Mouse (Mus musculus): ENCODE data around the gene Zfp109.
"Not testable (repeated sequence)": the region's sequence is repeated elsewhere in the genome, so short reads cannot be mapped to it uniquely, and the experiment has no call there.

Zfp109 gene

GRCm38 (mm10) chr7:24237040-24237791, at the start of gene Zfp109:
Zfp109 (minus strand) TSS chr7:24237560.
- DNase-seq: peak; percentile 83

GRCm38 (mm10) chr7:24286916-24287315, 49.6 kb upstream of the Zfp109 start:
- no peak for DNase-seq

- DNase-seq: no peak
These were observed 48.7 kb upstream of the Zfp109 start for GRCm38 (mm10) chr7:24286090-24286489.

GRCm38 (mm10) chr7:24280858-24281145, 43.4 kb upstream of the Zfp109 start:
- DNase-seq: no peak

GRCm38 (mm10) chr7:24280031-24280857, 42.9 kb upstream of the Zfp109 start:
- no peak for DNase-seq

- DNase-seq: not testable (repeated sequence)
These were observed 41.4 kb upstream of the Zfp109 start for GRCm38 (mm10) chr7:24278771-24279170.

- DNase-seq: no peak
These were observed 37.1 kb upstream of the Zfp109 start for GRCm38 (mm10) chr7:24274456-24274855.

- no peak for DNase-seq
These were observed 33.8 kb upstream of the Zfp109 start for GRCm38 (mm10) chr7:24271191-24271590.

- DNase-seq: peak; percentile 83
These were observed 32.9 kb upstream of the Zfp109 start, which contains the start of gene Zfp93 for GRCm38 (mm10) chr7:24270288-24270672. Zfp93 (plus strand) TSS chr7:24270420.

GRCm38 (mm10) chr7:24269667-24270287, 32.4 kb upstream of the Zfp109 start:
- no peak for DNase-seq

- DNase-seq: no peak
These were observed 31.9 kb upstream of the Zfp109 start for GRCm38 (mm10) chr7:24269256-24269655.

GRCm38 (mm10) chr7:24268176-24269155, 31.1 kb upstream of the Zfp109 start:
- DNase-seq: no peak

GRCm38 (mm10) chr7:24260000-24260312, 22.6 kb upstream of the Zfp109 start:
- DNase-seq: no peak

- no peak for DNase-seq
These were observed 22.1 kb upstream of the Zfp109 start for GRCm38 (mm10) chr7:24259306-24259999.

GRCm38 (mm10) chr7:24254633-24255474, 17.5 kb upstream of the Zfp109 start, which contains the start of gene Zfp108:
Zfp108 (plus strand) TSS chr7:24254794.
- peak; percentile 85 for DNase-seq

- DNase-seq: no peak
These were observed 16.6 kb upstream of the Zfp109 start for GRCm38 (mm10) chr7:24253779-24254615.

- no peak for DNase-seq
These were observed 26.0 kb downstream of the Zfp109 start, which contains the start of gene Zfp111 for GRCm38 (mm10) chr7:24211343-24211742. Zfp111 (minus strand) TSS chr7:24211443.

- no peak for DNase-seq
These were observed 27.1 kb downstream of the Zfp109 start for GRCm38 (mm10) chr7:24210296-24210695.

GRCm38 (mm10) chr7:24208282-24208886, 29.0 kb downstream of the Zfp109 start:
- no peak for DNase-seq
